Mouse (Mus musculus) kidney, adult 2 months (tissue): ENCODE results near the gene Casp6.

Experiments
- CTCF ChIP-seq: fragments of 200-500 bp; conservative IDR thresholded peaks from 2 replicates; pipeline ENCODE4 v1.5.1; 2011; ENCODE audit warnings: low read depth, mild to moderate bottlenecking, control low read depth, low read length, moderate library complexity, mixed read lengths; ENCODE audit not compliant: insufficient read depth, insufficient read length
- POLR2A ChIP-seq: fragments of 200-500 bp; IDR thresholded peaks from one replicate; pipeline ENCODE4 v1.6.1; 2011; ENCODE audit warnings: low read depth, low read length, control low read depth

- TF ChIP-seq POLR2A, result no peak
- TF ChIP-seq CTCF, result no peak
Observed at GRCm38 (mm10) chr3:129877327-129877726, 23.9 kb upstream of the Casp6 start.
